Mouse (Mus musculus) bone marrow macrophage, adult 2 months (primary cell): Measurements from ENCODE around the gene Krt28.

Experiments
- CTCF ChIP-seq: IDR thresholded peaks from 2 replicates; pipeline ENCODE4 v1.5.1; 2012; ENCODE audit warnings: low read depth, mild to moderate bottlenecking, low read length, moderate library complexity
- POLR2A ChIP-seq: IDR thresholded peaks from 2 replicates; pipeline ENCODE4 v1.6.1; 2012; ENCODE audit warnings: mild to moderate bottlenecking, low read depth, low read length, borderline replicate concordance

GRCm38 (mm10) chr11:99406186-99406585 lies 31.5 kb upstream of the Krt28 start:
- TF ChIP-seq CTCF: no peak
- TF ChIP-seq POLR2A: no peak
